Mouse (Mus musculus): ENCODE results near the gene Afmid.
A peak's percentile ranks its signal among the peaks of the same experiment; 100 is the strongest.

Gene Afmid

DNA sequence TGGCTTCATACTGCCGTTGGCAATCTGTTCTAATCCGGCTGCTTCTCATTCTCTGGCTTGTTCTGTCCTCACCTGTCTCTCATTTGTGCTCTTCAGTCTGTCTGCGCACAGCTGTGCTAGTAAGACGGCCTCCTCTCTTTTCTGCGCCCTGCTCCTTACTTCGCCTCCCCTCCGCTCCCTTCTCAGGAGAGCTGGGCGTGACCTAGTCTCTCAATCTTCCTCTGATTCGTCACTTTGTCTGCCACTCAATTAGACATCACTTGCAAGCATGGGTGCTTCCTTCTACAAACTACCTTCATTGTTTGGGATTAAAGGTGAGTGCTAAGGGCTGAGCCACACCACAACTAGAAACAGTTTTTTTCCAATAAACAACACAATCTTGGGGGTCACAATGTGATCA lies 28.5 kb downstream of the Afmid start:
- DNase-seq, result no peak

DNA sequence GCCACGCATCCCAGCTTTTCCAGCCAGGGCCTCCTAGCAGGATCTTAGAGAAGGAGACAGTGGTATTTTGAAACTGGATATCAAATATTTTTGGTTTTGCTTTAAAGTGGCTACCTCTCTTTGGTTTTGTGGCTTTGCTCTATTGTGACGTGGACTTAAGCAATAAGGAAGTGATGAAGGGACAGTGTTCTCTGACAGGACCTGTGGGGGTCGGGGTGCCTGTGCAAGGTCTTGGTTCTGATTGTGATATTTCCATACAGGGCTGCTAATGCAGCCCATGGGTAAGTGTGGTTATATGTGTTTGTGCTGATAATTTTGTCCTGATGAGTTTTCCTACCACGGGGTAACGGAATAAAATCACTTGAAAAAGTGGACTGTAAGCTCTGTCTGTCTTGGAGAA lies 29.6 kb downstream of the Afmid start:
- no peak for DNase-seq

DNA sequence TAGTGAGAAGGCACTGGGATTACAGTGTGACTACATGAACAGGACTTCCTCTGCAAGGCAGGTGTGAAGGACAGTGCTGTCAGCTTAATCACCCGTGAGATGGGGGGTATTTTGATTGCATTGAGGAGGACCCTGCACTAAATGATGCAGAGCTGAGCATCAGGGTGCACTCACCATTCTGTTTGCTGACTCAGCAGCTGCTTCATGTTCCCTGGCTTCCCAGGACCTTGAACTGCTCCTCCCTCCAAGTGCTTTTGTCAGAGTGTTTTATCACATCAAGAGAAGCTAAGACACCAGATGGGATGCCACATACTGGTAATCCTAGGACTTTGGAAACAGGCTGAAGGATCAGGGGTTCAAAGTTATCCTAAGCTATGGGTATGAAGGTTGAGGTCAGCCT lies 30.3 kb downstream of the Afmid start:
- no peak for DNase-seq

DNA sequence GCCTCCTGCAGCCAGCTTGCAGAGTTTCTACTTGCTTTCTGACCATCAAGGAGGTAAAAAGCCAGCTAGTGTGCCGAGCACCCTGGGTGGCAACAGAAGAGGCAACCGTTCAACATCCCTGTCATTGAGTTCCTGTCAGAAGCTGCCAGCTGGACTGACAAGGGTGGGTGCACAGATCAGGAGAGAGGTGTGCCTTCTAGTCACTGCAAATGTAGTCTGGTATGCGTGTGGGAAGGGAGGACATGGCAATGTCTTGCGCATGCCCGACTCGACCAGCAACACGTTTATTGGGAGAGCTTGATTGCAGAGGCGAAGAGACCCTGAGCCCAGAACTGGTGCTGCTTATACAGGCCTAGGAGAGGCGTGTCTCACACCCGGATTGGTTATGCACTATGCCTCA lies 31.7 kb downstream of the Afmid start:
- DNase-seq, result no peak

DNA sequence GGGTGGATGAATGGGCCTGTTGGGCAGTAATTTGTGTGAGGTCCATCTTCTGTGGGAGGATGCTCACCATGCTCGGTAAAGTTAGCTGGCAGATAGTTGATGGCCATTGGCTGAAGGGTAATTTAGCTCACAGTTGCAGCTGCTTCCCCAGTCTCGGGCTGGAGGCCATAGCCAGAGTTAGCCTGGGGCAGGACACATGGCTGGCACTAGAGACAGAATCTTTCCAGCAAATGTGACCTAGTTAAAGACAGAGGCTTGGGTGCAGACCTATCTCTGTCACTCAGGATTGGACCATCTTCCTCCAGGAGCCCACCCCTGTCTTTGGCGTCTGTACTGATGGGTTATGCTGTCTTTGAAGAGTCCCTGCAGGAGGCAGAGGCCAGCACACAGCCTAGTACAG lies 32.7 kb downstream of the Afmid start:
- no peak for DNase-seq

DNA sequence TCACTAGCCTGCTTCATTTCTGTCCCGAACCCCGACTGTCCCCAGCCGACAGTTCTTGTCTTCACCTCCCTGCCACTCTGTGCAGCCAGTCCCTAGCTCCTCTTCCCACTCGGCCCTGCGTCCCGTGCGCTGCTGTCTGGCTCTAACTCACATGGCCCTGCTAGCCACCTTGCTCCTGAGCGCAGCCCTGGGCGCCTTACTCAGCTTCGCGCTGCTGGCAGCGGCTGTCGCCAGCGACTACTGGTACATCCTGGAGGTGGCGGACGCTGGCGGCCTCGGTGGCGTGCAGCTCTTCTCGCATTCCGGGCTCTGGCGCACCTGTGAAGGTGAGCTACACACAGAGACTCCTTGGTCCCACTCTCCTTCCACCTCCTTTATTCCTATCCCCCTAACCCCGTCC lies 34.9 kb downstream of the Afmid start, which contains the start of gene Tmem235:
Gene Tmem235, plus strand, starts transcription at position 152 of the 400 bp plus-strand sequence.
- DNase-seq, result no peak

DNA sequence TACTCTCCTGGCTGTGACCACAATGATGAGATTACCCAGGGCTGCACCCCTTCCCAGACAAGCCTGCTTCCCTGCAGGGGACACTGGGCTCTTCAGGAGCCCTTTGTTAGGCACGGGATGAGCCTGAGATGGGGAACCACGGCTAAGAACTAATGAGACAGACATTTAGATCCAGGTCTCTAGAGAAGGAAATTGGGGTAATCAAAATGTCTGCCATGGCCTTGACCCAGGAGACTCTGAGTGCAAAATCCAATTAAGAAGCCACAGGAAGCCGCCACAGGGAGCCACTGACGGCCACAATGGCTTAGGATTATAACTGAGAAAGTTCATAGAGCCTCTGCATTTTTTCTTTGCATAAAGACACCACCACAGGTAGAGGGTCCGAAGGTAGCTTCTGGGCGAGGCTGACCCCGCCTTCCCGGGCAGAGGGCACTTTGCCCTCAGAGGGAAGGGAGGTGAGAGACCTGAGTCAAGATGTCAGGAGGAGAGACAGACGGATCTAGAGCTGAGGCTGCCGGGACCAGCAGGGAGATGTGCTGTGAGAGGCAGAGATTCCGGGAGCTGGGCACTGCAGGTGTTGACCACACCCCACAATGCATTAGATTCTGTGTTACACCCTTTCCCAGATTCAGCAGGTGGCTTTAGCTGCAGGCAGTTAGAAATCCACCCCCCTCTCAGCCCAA lies 37.6 kb downstream of the Afmid start:
- DNase-seq, result no peak

DNA sequence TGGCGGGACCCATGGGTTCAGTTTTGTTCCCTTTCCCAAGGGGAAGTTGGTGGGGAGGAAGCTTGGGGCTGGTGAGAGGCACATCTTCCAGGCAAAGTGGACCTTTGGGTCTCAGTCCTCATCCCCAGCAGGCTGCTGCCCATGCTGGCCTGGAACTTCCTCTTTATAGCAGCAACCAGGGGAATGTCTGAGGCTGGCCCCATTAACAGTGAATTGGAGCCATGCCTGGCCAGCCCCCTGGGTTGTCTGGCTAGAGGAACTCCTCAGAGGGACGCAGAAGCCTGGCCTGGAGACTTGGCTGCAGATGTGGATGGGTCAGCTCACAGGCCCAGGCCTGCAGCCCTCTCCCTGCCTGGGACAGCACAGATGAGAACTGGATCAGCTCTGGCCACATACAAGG lies 39.1 kb downstream of the Afmid start:
- no peak for DNase-seq

DNA sequence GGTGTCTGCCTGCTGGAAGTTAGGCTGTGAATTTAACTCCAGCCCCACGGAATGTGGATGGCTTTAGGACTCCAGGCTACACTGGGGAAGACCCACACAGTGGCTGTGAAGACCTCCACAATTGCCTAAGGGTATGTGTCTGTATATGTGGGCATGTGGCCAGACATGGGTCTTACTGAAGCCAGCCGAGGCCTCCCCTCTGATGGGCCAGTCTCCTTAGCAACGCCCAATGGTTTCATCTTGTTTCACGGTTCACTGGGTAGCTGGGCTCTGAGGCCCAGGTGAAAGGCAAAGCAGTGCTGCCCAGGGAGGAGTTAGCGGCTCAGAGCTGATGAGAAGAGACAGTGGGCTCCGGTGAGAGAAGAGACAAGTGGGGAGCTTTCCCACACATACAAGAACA lies 40.3 kb downstream of the Afmid start:
- no peak for DNase-seq

DNA sequence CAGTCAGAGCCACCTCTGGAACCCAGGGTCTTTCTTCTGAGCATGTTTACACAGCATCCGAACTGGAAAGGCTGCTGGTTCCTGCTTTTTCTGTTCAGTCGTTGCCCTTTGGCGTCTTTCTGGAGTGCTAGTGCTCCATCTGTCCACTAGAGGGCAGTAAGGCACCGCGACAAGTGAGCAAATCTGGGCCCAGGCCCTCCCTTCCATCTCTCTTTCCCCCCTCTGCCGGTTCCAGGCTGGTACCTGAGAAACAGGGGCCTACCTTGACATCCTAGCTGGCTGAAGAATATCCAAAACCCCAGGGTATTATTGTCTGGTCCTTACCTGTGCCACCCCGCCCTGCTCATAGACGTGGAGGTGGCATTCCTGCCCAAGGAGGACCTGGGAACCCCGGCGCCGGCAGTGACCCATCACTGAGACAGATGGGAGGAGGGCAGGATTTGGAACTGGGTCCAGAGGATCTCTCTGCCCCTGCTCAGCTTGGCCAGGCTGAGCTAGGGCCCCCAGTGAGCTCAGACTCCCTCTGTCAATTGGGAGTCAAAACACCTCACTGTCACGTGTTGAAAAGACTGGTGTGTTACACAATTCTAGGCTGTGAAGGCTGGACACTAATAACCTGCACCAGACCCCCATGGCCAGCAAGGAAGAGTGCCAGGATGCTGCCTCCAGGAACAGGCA lies 45.1 kb downstream of the Afmid start:
- peak; percentile 74 for DNase-seq

DNA sequence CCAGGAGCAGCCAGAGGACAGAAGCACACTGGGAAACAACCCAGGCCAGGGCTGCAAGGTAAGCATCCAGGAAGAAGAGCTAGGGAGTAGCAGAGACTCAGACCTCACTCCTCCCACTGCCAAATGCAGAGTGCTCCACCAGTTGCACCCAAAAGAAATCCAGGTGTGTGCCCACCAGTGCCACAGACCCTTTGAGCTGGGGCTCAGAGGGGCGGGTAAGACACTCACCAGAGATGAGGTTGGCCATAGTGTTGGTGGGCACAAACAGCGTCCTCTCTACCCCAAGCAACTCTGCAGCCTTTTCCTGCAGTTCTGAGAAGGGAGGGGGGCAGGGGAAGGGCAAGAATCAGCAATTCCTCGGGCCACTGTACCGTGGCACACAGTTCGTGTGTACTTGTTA lies 45.7 kb downstream of the Afmid start:
- DNase-seq, result no peak

DNA sequence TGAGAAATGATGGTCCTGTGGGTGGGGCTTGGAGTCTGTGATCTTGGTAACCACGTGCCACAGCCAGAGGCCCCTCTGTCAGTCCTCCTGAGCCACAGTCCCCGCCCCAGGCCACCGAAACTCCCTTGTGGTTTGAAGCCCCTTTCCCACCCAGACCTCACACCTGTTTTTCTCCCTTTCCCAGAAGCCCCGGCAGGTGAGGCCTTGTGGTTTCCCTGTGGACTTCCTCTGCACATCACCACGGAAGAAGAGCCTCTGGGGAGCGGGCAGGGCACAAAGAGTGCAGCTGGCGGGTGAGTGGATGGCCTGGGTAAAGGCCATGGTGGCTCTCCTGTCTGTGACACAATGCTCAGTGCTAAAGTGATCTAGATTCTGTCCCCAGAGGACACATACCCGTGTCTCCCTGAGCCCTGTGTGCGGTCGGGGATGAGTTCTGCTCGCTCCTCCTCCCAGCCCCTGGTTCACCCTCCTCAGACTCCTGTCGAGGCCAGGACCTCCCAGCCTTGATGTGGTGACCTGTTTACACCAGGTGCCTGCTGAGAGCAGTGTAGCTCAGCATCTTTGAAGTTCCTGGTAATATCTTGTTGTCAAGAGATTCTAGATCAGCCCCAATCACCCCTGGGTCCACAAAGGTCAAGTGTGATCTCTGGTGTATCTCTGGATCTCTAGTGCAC lies 46.3 kb downstream of the Afmid start:
- DNase-seq, result no peak

DNA sequence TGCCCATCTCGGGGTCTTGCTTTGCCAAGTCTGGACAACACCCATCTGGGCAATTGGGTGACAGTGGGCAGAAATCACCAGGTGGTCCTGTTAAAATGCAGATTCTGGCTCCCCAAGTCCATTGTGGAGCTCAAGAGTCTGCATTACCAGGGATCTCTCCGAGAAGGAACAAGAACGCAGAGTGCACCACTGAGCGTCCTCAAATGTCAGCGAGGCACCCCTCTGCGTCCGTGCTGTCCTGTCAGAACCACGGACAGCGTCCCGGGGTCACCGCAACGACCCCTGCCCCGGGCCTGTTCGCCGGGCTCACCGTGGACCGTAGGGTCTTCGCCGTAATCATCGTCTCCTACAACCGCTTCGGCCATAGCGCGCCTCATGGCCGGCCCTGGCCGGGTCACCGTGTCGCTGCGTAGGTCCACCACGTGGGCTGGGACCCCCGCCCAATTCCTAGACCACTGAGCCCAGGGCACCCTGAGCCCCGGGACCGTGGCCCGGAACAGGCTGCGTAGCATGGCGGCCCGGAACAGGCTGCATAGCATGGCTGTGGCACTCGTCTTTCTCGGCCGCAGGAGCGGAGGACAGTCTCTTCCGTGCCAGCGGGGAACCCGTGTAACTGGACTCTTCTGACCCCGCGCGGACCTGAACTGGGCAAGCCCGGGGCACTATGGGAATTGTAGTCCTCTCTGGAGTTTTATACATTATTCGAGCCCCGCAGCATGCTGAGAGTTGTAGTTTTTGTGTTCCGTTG lies 47.3 kb downstream of the Afmid start, which contains the start of gene Tha1:
Gene Tha1, minus strand, starts transcription at position 621 of the 748 bp plus-strand sequence.
- DNase-seq, result peak; percentile 87

DNA sequence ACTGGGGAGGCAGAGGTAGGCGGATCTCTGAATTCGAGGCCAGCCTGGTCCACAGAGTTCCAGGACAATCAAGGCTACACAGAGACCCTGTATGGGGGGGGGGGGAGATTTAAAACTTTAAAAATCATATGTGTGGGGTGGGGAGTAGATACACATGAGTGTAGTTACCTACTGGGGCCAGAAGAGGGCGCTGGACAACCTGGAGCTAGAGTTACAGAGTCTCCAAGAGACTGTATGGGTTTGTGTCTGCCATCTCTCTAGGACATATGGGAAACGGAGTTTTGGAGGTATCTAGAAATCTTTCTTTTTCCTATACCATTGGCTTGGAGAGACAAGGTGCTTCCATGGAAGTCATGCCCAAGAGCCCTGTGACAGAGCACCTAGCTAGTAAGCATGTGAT lies 48.7 kb downstream of the Afmid start:
- DNase-seq, result no peak

DNA sequence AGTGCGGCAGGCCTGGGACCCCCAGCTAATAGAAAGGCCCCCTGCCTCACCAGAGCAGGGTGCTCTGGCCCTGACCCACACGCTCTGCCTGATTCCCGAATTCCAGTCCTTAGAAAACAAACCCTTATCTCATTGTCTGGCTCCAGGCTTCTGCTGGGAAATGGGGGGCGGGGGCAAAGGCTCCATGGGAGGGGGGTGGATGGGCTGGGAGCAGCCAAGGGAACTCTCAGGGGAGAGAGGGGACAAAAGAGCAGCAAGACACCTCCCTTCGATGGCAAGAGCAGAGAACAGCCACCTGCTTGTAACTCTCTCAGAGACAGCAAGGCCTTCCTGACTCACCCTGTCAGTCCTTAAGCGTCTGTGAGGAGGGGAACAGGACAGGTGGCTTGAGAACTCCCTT lies 50.0 kb downstream of the Afmid start:
- no peak for DNase-seq

DNA sequence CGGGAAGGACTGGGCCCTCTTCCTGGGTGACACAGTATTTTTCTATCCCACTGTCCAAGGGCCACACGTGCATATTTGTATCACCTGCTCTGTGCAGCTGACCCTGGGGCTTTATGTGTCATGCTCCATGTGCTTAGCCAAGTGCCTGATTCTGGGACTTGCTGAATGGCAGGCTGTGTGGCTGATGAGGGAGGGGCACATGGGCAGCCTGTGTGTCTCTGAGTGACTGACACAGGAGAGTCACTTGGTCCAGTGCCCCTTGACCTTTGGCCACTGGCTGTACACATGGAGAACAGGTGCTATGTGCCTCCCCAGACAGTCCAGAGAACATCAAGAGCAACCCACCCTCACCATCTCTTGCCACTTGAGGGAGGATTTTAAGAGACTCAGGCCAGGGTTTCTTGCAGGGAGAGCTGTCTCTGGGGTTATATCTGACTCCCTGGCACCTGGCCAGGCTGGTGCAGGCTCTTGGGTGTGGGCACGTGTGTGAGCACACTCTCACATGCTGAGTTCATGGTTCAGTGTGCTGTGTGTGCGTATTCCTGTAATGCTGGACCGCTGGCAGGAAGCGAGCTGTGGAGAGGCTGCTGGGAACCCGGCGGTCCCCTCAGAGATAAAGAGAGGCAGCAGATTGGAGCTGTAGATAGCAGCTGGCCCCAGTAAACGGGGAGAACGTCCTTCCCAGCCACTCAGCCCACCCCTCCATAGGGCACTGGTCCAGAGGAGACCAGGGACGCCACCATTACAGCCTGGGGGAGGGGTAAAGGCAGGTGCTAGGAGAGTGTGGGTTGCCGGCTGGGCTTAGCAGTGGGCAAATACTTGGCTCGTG lies 52.4 kb downstream of the Afmid start:
- no peak for DNase-seq

DNA sequence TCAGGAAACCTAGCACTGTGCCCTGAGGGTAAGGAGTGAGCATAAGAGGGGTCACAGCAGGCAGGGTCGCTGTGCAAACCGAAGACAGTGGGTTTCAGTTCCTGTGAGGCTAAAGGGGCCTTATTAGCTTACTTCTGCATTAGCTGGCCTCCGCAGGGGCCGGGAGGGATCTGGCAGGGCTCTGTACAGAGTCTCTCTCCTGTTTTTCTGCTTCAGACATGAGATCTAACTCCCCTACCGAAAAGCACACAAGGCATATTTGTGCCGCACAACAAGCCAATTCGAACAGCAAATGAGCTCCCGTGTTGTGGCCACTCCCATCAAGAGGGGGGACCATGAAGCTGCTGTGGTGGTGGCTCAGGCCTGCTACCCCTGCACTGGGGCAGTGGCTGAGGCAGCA lies 53.2 kb downstream of the Afmid start:
- no peak for DNase-seq

DNA sequence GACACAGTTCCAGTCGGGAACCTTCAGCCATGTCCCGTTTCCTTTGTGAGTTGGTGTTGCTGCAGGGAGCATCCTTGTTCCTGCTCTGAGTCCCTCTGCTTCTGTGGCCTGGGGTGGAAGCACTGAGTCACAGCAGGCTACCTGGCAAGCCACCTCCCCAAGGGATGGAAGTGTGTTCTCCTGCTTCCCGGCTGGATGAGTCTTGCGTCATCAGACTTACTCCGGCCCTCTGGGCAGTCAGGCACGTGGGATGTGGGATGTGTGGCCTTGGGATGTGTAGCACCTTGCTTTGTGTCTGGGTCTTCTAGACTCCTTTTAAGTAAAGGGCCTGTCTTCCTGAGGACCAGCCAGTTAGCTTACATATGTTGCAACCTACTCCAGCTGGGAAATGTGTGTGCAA lies 54.0 kb downstream of the Afmid start:
- DNase-seq, result no peak

DNA sequence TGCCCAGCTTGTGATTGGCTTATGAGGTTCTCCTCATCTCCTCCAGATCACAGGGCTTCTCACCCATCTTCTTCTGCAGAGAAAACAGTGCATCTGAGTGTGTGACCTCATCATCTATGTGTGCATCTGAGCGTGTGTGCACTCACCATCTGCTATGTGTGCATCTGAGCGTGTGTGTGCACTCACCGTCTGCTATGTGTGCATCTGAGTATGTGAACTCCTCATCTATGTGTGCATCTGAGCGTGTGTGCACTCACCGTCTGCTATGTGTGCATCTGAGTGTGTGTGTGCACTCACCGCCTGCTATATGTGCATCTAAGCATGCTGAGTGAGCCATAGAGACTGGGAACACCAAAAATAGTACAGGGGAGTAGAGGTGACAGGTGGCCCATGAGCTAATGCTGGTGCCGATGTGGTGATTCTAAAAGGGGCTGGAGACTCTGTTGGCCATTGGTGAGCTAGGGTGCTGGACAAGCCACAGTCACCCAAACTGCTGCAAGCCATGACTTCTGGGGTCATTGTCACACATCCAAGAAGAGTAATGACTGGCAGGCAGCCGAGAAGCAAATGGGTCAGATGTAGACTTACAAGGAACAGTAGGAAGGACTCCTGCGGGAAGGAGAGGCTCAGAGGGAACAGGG lies 54.7 kb downstream of the Afmid start:
- DNase-seq, result no peak

DNA sequence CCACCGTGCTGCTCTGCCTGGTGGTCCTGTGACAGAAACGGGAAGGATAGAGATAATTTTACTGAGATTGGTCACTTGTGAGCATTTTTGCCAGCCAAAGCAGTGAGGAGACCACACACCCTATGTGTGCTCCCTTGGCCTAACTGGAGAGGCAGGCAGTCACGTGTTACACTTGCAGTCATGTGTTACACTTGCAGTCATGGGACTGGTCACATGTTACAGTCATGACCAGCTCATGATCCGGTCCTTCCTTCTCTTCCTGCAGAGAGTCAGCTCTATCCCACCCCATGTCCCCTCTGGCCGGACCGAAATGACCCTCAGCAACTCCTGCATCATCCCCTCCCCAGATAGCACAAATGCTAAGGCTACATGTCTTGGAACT lies 55.2 kb downstream of the Afmid start:
- no peak for DNase-seq

DNA sequence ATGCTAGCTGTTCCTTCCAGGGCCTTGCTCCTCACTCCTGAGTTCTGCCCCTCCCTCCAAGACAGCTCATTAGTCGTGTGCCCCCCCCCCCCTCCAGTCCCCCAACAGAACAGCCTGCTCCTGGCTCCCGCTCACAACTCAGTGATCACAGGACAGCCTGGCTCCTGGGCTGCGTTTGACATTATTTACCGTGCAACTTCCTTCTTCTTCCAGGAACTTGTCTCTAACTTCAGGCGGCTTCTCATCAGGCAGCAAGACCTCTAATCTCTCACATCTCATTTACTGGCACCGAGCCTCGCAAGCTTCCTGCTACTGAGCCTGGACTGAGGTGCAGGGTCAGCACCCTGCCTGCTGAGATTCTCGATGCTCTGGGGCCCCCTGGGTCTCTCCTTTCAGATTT lies 56.1 kb downstream of the Afmid start:
- no peak for DNase-seq

DNA sequence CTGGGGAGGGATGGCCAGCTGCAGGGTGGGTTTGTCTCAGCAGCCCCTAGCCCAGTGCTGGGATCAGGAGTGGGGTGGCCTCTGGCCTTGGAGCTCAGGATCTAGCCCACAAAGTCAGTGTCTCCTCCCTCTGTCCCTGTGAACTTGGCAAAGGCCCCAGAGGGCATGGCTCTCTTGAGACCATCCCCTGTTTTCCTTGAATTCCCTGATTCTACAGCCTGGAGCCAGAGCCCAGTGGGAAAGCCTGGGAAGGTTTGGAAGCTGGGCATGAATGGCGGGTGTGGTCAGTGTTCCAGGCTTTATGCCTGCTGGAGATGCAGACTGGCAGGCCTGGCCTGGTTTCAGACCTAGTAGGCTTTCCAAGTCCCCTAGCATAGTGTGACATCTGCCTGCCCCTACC lies 56.5 kb downstream of the Afmid start:
- no peak for DNase-seq
